Mouse (Mus musculus) limb, embryonic 12.5 days (tissue): ENCODE data around the gene Gm21915. TPM values are rescaled to one million over a fixed set of nuclear protein-coding genes. Genes with fewer than 3 reads are reported as not detected.

Experiments
- ATAC-seq: fragments of 200-750 bp; cut with Nextera tagmentation; 2 replicates; pipeline ENCODE4 v1.8.0; 2017; ENCODE audit warnings: low read depth, moderate TSS enrichment; ENCODE audit not compliant: insufficient number of reproducible peaks, insufficient read depth, low FRiP score, low TSS enrichment
- H3K27ac ChIP-seq: fragments of 300-500 bp; sonication (generic); 2 replicates; pipeline ENCODE4 v1.5.1; 2016; ENCODE audit warnings: mild to moderate bottlenecking, moderate library complexity
- H3K27me3 ChIP-seq: fragments of 300-500 bp; sonication (generic); 2 replicates; pipeline ENCODE4 v1.6.1; 2016; ENCODE audit warnings: mild to moderate bottlenecking, moderate library complexity
- H3K36me3 ChIP-seq: fragments of 300-500 bp; sonication (generic); 2 replicates; pipeline ENCODE4 v1.6.1; 2016; ENCODE audit warnings: mild to moderate bottlenecking, moderate library complexity
- H3K4me1 ChIP-seq: fragments of 300-500 bp; sonication (generic); replicated peaks from 2 replicates; pipeline ENCODE4 v1.6.1; 2016
- H3K4me2 ChIP-seq: fragments of 300-500 bp; sonication (generic); 2 replicates; pipeline ENCODE4 v1.6.1; 2016; ENCODE audit warnings: mild to moderate bottlenecking, moderate library complexity
- H3K4me3 ChIP-seq: fragments of 300-500 bp; sonication (generic); replicated peaks from 2 replicates; pipeline ENCODE4 v1.5.1; 2016; ENCODE audit warnings: mild to moderate bottlenecking
- H3K9ac ChIP-seq: fragments of 300-500 bp; sonication (generic); replicated peaks from 2 replicates; pipeline ENCODE4 v1.6.1; 2016; ENCODE audit warnings: mild to moderate bottlenecking, moderate library complexity
- H3K9me3 ChIP-seq: fragments of 300-500 bp; sonication (generic); 2 replicates; pipeline ENCODE4 v1.6.1; 2016; ENCODE audit warnings: mild to moderate bottlenecking, moderate library complexity
- WGBS: fragments of 180-500 bp; shearing (Covaris S2); methylation state at CpG from one replicate; pipeline ENCODE4 v1.1.7; 2016; 5-methylcytosine and 5-hydroxymethylcytosine counted together
- polyA plus RNA-seq: library from polyadenylated mRNA; unstranded; fragments of >200 nt; fragmentation: Nextera tagmentation; extraction: Ambion mirVana; gene quantifications from 2 replicates; pipeline ENCODE4 v1.2.1, GENCODE M21; 2016

Gene Gm21915
- polyA plus RNA-seq, 1 experiment from 2014 or later, result not detected

- Histone ChIP-seq H3K4me1 (peaks cover 24% of the 10 kb centered on the region), H3K36me3 (no peaks in the 10 kb centered on the region), H3K9me3 (no peaks in the 10 kb centered on the region), H3K27ac (no peak overlapping the region), H3K9ac (peak overlapping the region; percentile 52; the same call in 1 of the 2 replicates), H3K27me3 (peaks cover 4% of the 10 kb centered on the region; the same call in 1 of the 2 replicates), H3K4me3 (peak overlapping the region; percentile 36), H3K4me2 (peak overlapping the region; percentile 65)
- ATAC-seq, result no peak
- 20% methylated on average over 8 of the region's 8 CpGs for WGBS
Measured at GRCm38 (mm10) chr9:40637705-40638393, 32.6 kb upstream of the Gm21915 start.

GRCm38 (mm10) chr9:40638394-40639049, 31.9 kb upstream of the Gm21915 start:
- peak overlapping the region; percentile 65 for H3K4me2 ChIP-seq
- peak overlapping the region; percentile 52; the same call in 1 of the 2 replicates for H3K9ac ChIP-seq
- WGBS, result 5% methylated on average over 14 of the region's 14 CpGs
- peak; percentile 61; the same call in 1 of the 2 replicates for ATAC-seq
- no peak overlapping the region for H3K27ac ChIP-seq
- no peaks in the 10 kb centered on the region for H3K36me3 ChIP-seq
- peaks cover 24% of the 10 kb centered on the region for H3K4me1 ChIP-seq
- H3K9me3 ChIP-seq, result no peaks in the 10 kb centered on the region
- H3K4me3 ChIP-seq, result peak overlapping the region; percentile 36
- peaks cover 4% of the 10 kb centered on the region; the same call in 1 of the 2 replicates for H3K27me3 ChIP-seq

- Histone ChIP-seq H3K4me1 (peaks cover 24% of the 10 kb centered on the region), H3K9ac (no peak overlapping the region), H3K9me3 (no peaks in the 10 kb centered on the region), H3K4me2 (no peak overlapping the region), H3K4me3 (no peak overlapping the region), H3K27ac (no peak overlapping the region), H3K36me3 (no peaks in the 10 kb centered on the region), H3K27me3 (peaks cover 4% of the 10 kb centered on the region; the same call in 1 of the 2 replicates)
- ATAC-seq, result no peak
- 86% methylated on average over 10 of the region's 10 CpGs for WGBS
Measured at GRCm38 (mm10) chr9:40639536-40640187, 30.8 kb upstream of the Gm21915 start.

- no peak overlapping the region for H3K9ac ChIP-seq
- no peaks in the 10 kb centered on the region for H3K9me3 ChIP-seq
- H3K36me3 ChIP-seq, result no peaks in the 10 kb centered on the region
- 68% methylated on average over 2 of the region's 2 CpGs for WGBS
- H3K4me3 ChIP-seq, result no peak overlapping the region
- H3K4me2 ChIP-seq, result no peak overlapping the region
- no peak for ATAC-seq
- no peak overlapping the region for H3K27ac ChIP-seq
- H3K27me3 ChIP-seq, result peaks cover 4% of the 10 kb centered on the region; the same call in 1 of the 2 replicates
- H3K4me1 ChIP-seq, result peaks cover 24% of the 10 kb centered on the region
Measured at GRCm38 (mm10) chr9:40641318-40641717, 29.1 kb upstream of the Gm21915 start.

- H3K4me2 ChIP-seq, result no peak overlapping the region
- H3K36me3 ChIP-seq, result no peaks in the 10 kb centered on the region
- H3K9ac ChIP-seq, result no peak overlapping the region
- H3K4me3 ChIP-seq, result no peak overlapping the region
- no peaks in the 10 kb centered on the region for H3K9me3 ChIP-seq
- H3K4me1 ChIP-seq, result peaks cover 12% of the 10 kb centered on the region
- H3K27me3 ChIP-seq, result peaks cover 4% of the 10 kb centered on the region; the same call in 1 of the 2 replicates
- no peak overlapping the region for H3K27ac ChIP-seq
- WGBS, result 39% methylated on average over 16 of the region's 16 CpGs
- no peak for ATAC-seq
Measured at GRCm38 (mm10) chr9:40642470-40643220, 27.8 kb upstream of the Gm21915 start.

GRCm38 (mm10) chr9:40649444-40649843, 21.0 kb upstream of the Gm21915 start:
- Histone ChIP-seq H3K36me3 (no peaks in the 10 kb centered on the region), H3K4me3 (no peak overlapping the region), H3K9me3 (no peaks in the 10 kb centered on the region), H3K4me2 (no peak overlapping the region), H3K27ac (no peak overlapping the region), H3K9ac (no peak overlapping the region), H3K27me3 (no peaks in the 10 kb centered on the region), H3K4me1 (peaks cover 6% of the 10 kb centered on the region)
- 91% methylated on average over 3 of the region's 3 CpGs for WGBS
- ATAC-seq, result no peak

- H3K27ac ChIP-seq, result no peak overlapping the region
- peaks cover 6% of the 10 kb centered on the region for H3K4me1 ChIP-seq
- 70% methylated on average over 6 of the region's 6 CpGs for WGBS
- no peak overlapping the region for H3K4me2 ChIP-seq
- no peak for ATAC-seq
- no peak overlapping the region for H3K9ac ChIP-seq
- H3K9me3 ChIP-seq, result no peaks in the 10 kb centered on the region
- no peaks in the 10 kb centered on the region for H3K36me3 ChIP-seq
- H3K4me3 ChIP-seq, result no peak overlapping the region
- no peaks in the 10 kb centered on the region for H3K27me3 ChIP-seq
Measured at GRCm38 (mm10) chr9:40649983-40650382, 20.4 kb upstream of the Gm21915 start.

- Histone ChIP-seq H3K27ac (no peak overlapping the region), H3K4me2 (no peak overlapping the region), H3K27me3 (no peaks in the 10 kb centered on the region), H3K4me3 (no peak overlapping the region), H3K4me1 (peaks cover 6% of the 10 kb centered on the region), H3K9me3 (no peaks in the 10 kb centered on the region), H3K9ac (no peak overlapping the region), H3K36me3 (no peaks in the 10 kb centered on the region)
- no peak for ATAC-seq
- 85% methylated on average over 4 of the region's 4 CpGs for WGBS
Measured at GRCm38 (mm10) chr9:40651239-40651859, 19.1 kb upstream of the Gm21915 start.

GRCm38 (mm10) chr9:40652757-40653156, 17.7 kb upstream of the Gm21915 start:
- Histone ChIP-seq H3K27ac (no peak overlapping the region), H3K36me3 (no peaks in the 10 kb centered on the region), H3K4me1 (peaks cover 6% of the 10 kb centered on the region), H3K9ac (no peak overlapping the region), H3K9me3 (no peaks in the 10 kb centered on the region), H3K4me3 (no peak overlapping the region), H3K4me2 (no peak overlapping the region), H3K27me3 (no peaks in the 10 kb centered on the region)
- 34% methylated on average over 9 of the region's 9 CpGs for WGBS
- no peak; the same call in 1 of the 2 replicates for ATAC-seq

GRCm38 (mm10) chr9:40666190-40666803, 4.1 kb upstream of the Gm21915 start:
- Histone ChIP-seq H3K4me2 (no peak overlapping the region), H3K9ac (no peak overlapping the region), H3K4me1 (0 out of 2 replicates have a peak, but pooled peaks cover 4% of the 10 kb centered on the region), H3K9me3 (0 out of 2 replicates have a peak, but pooled peaks cover 3% of the 10 kb centered on the region), H3K27ac (no peak overlapping the region), H3K36me3 (no peaks in the 10 kb centered on the region), H3K27me3 (no peaks in the 10 kb centered on the region), H3K4me3 (no peak overlapping the region)
- WGBS, result 74% methylated on average over 9 of the region's 9 CpGs
- ATAC-seq, result no peak
